Mouse (Mus musculus): Measurements from ENCODE around the gene Ccdc187.

DNA sequence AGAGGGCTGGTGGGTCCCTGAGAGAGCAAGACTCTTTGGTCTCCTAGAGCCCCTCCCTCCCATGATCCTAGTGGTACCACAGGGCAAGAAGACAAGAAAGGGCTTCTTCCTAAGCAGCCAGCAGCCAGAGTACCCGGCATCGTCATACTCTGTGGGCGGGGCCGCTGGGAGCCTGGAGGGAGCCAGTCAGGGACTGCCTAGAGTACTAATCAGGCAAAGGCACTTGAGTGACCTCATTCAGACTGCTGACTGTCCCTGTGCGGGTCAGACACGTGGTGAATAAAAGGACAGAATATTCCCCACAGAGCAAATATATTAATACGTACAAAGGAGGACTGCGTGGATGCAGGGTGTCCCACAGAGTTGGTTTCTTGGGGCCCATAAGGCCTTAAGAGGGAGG lies 35.0 kb upstream of the Ccdc187 start:
- no peak for TF ChIP-seq POLR2A (IDR thresholded peaks at IDR 0.05; ENCODE audit: insufficient read depth, low read depth, low read length)
- no peak for TF ChIP-seq CTCF (IDR thresholded peaks at IDR 0.05; ENCODE audit: insufficient read depth, low read depth, low read length)

Data from olfactory bulb, adult 2 months (tissue).